Mouse (Mus musculus) liver, embryonic 12.5 days (tissue): ENCODE measurements at regions not wholly inside any gene's neighbourhood (a gene's known extent, or its start where the extent isn't known, plus 50 kb on each side); places are given as distances from the start of the nearest gene placed in this dataset.

Source experiments
- ATAC-seq: fragments of 200-750 bp; cut with Nextera tagmentation; 2 replicates; pipeline ENCODE4 v1.8.0; 2017; ENCODE audit warnings: moderate number of reproducible peaks, mild to moderate bottlenecking, moderate library complexity
- H3K27ac ChIP-seq: fragments of 300-500 bp; sonication (generic); 2 replicates; pipeline ENCODE4 v1.5.1; 2016; ENCODE audit warnings: mild to moderate bottlenecking
- H3K27me3 ChIP-seq: fragments of 300-500 bp; sonication (generic); replicated peaks from 2 replicates; pipeline ENCODE4 v1.6.1; 2016; ENCODE audit warnings: mild to moderate bottlenecking, moderate library complexity
- H3K36me3 ChIP-seq: fragments of 300-500 bp; sonication (generic); 2 replicates; pipeline ENCODE4 v1.6.1; 2016; ENCODE audit warnings: mild to moderate bottlenecking, moderate library complexity
- H3K4me1 ChIP-seq: fragments of 300-500 bp; sonication (generic); 2 replicates; pipeline ENCODE4 v1.6.1; 2016
- H3K4me2 ChIP-seq: fragments of 300-500 bp; sonication (generic); 2 replicates; pipeline ENCODE4 v1.6.1; 2016; ENCODE audit warnings: mild to moderate bottlenecking, moderate library complexity
- H3K4me3 ChIP-seq: fragments of 300-500 bp; sonication (generic); 2 replicates; pipeline ENCODE4 v1.5.1; 2016; ENCODE audit warnings: mild to moderate bottlenecking, moderate library complexity
- H3K9ac ChIP-seq: fragments of 300-500 bp; sonication (generic); 2 replicates; pipeline ENCODE4 v1.6.1; 2016; ENCODE audit warnings: mild to moderate bottlenecking, moderate library complexity
- H3K9me3 ChIP-seq: fragments of 300-500 bp; sonication (generic); replicated peaks from 2 replicates; pipeline ENCODE4 v1.6.1; 2016; ENCODE audit warnings: mild to moderate bottlenecking, moderate library complexity
- WGBS: fragments of 180-500 bp; shearing (Covaris S2); methylation state at CpG from one replicate; pipeline ENCODE4 v1.1.7; 2016; ENCODE audit not compliant: insufficient replicate concordance; 5-methylcytosine and 5-hydroxymethylcytosine counted together

DNA sequence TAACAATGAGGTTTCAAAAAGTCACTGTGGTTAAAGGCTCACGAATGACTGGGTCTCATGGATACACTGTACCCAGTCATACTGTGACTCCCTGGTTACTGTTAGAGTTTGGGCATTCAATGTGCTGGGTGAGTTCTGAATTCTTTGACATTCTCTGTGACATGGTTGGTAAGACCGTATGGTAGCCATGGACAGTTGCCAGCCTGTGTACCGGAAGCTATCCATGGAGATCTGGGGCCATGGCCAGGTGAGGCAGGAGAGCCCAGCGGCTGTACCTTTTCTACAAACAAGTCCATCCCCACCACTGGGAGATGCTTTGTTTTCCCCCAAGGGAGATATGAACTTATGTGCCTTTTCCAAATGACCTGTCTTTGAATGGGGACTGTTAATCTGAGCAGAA, 126.4 kb downstream of the Irx2 start:
- no peak overlapping the region for H3K4me2 ChIP-seq
- 73% methylated on average over 4 of the region's 4 CpGs for WGBS

GRCm38 (mm10) chr13:72762481-72762880, 133.9 kb downstream of the Irx2 start:
- 68% methylated on average over 5 of the region's 5 CpGs for WGBS
- H3K4me1 ChIP-seq, result no peaks in the 10 kb centered on the region
- no peaks in the 10 kb centered on the region for H3K9me3 ChIP-seq
- no peaks in the 10 kb centered on the region for H3K27me3 ChIP-seq
- no peak overlapping the region for H3K9ac ChIP-seq
- H3K4me2 ChIP-seq, result no peak overlapping the region
- no peak overlapping the region for H3K27ac ChIP-seq
- no peak for ATAC-seq
- H3K4me3 ChIP-seq, result no peak overlapping the region
- H3K36me3 ChIP-seq, result no peaks in the 10 kb centered on the region

More for the DNA sequence above, 126.4 kb downstream of the Irx2 start:
- Histone ChIP-seq H3K27ac (no peak overlapping the region), H3K27me3 (no peaks in the 10 kb centered on the region), H3K4me1 (no peaks in the 10 kb centered on the region), H3K9ac (no peak overlapping the region), H3K9me3 (no peaks in the 10 kb centered on the region), H3K4me3 (no peak overlapping the region), H3K36me3 (no peaks in the 10 kb centered on the region)
- no peak for ATAC-seq

GRCm38 (mm10) chr13:72763337-72763736, 134.7 kb downstream of the Irx2 start:
- no peaks in the 10 kb centered on the region for H3K27me3 ChIP-seq
- no peaks in the 10 kb centered on the region for H3K9me3 ChIP-seq
- H3K4me1 ChIP-seq, result no peaks in the 10 kb centered on the region
- H3K4me2 ChIP-seq, result no peak overlapping the region
- no peak for ATAC-seq
- H3K36me3 ChIP-seq, result no peaks in the 10 kb centered on the region
- H3K9ac ChIP-seq, result no peak overlapping the region
- WGBS, result 52% methylated on average over 4 of the region's 4 CpGs
- H3K27ac ChIP-seq, result no peak overlapping the region
- no peak overlapping the region for H3K4me3 ChIP-seq

GRCm38 (mm10) chr13:72767306-72767705, 138.7 kb downstream of the Irx2 start:
- H3K4me3 ChIP-seq, result no peak overlapping the region
- H3K9ac ChIP-seq, result no peak overlapping the region
- no peaks in the 10 kb centered on the region for H3K9me3 ChIP-seq
- no peak for ATAC-seq
- no peaks in the 10 kb centered on the region for H3K4me1 ChIP-seq
- H3K27me3 ChIP-seq, result no peaks in the 10 kb centered on the region
- no peak overlapping the region for H3K27ac ChIP-seq
- no peak overlapping the region for H3K4me2 ChIP-seq
- H3K36me3 ChIP-seq, result no peaks in the 10 kb centered on the region
- 69% methylated on average over 5 of the region's 5 CpGs for WGBS

DNA sequence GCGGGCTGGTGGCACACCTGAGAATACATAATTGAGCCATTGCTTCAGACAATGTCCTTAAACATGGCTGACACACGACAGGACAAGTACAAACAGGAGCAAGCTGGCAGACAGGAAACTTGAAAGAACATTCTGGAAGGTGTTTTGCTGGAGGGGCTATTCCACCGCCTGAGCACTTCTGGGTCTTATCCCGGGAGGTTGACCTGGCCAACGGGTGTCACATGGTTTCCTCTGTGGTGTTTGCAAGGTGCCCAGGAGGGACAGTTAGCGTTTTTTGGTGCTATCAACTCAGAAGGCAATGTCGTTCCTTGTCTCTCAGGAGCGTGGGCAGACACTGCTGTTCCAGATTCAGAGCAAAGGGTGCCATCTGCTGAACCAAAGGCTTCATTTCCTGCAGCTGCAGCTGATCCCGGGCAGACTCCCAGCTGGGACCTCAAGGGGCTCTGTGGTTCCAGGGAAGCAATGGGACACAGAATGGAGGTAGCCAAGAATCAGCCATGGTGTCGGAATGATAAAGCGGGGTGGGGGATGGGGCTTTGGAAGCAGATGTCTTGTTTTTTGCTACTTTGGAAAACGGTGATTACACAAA, 140.5 kb downstream of the Irx2 start:
- ATAC-seq, result no peak
- no peak overlapping the region for H3K4me2 ChIP-seq
- no peaks in the 10 kb centered on the region for H3K4me1 ChIP-seq
- H3K27ac ChIP-seq, result no peak overlapping the region
- no peaks in the 10 kb centered on the region for H3K36me3 ChIP-seq
- no peak overlapping the region for H3K9ac ChIP-seq
- H3K9me3 ChIP-seq, result no peaks in the 10 kb centered on the region
- H3K4me3 ChIP-seq, result no peak overlapping the region
- WGBS, result 52% methylated on average over 12 of the region's 12 CpGs
- H3K27me3 ChIP-seq, result no peaks in the 10 kb centered on the region

DNA sequence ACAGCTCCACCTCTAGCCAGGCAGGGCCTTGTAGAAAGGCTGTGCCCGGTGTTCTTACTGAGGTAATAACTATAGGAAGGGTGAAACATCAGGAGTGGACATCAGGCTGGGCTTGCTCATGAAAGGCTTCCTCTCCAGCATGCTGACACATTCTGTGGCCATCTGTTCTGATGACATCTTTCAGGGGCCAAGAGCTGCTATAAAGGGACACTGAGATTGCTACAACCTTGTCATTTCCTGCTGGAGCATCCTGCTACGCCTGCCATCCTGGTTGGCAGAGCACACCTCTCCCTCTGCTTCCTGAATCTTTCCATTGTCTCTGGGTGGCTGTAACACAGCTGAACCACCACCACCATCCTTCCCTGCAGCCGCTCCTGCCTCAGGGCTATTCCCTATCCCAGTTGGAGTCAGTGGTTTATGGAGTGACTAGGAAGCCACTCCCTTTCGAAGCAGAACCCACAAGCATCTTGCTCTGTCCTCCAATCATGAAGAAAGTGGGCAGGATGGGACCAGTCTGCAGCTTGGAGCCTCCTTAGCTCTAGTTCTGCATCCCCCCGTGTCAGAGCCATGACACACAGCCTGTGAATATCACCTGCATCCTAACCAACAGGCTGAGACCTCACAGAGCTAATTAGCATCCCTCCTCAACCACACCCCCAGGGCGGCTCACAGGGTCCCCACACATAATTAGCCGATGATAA, 154.6 kb downstream of the Irx2 start:
- Histone ChIP-seq H3K4me1 (no peaks in the 10 kb centered on the region), H3K9ac (no peak overlapping the region), H3K36me3 (no peaks in the 10 kb centered on the region), H3K27me3 (0 out of 2 replicates have a peak, but pooled peaks cover 3% of the 10 kb centered on the region), H3K27ac (no peak overlapping the region), H3K9me3 (no peaks in the 10 kb centered on the region), H3K4me2 (no peak overlapping the region), H3K4me3 (no peak overlapping the region)
- ATAC-seq, result no peak
- 35% methylated on average over 7 of the region's 7 CpGs for WGBS

GRCm38 (mm10) chr13:72783727-72784070, 155.1 kb downstream of the Irx2 start:
- no peak overlapping the region for H3K9ac ChIP-seq
- H3K4me3 ChIP-seq, result no peak overlapping the region
- H3K27me3 ChIP-seq, result 0 out of 2 replicates have a peak, but pooled peaks cover 3% of the 10 kb centered on the region
- no peak for ATAC-seq
- no peak overlapping the region for H3K4me2 ChIP-seq
- H3K4me1 ChIP-seq, result no peaks in the 10 kb centered on the region
- no peaks in the 10 kb centered on the region for H3K9me3 ChIP-seq
- no peaks in the 10 kb centered on the region for H3K36me3 ChIP-seq
- WGBS, result 46% methylated on average over 6 of the region's 6 CpGs
- H3K27ac ChIP-seq, result no peak overlapping the region

DNA sequence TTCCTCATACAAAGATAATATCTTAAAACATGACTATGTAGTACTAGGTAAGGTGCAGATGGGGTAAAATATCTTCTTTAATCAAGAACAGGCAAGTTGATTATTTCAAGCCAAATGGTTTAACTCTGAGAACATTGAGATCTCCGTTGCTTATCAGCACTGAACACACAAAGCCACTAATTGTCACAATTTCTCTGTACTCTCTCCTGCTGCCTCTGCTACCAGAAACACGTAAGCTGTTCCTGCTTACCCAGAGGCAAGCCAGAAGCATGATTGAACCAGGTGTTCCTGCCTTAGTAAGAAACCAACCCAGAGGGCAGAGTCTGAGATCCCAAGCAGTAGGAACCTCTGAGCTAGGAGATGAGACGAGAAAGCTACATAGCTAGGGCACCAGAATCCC, 164.1 kb downstream of the Irx2 start:
- no peaks in the 10 kb centered on the region for H3K4me1 ChIP-seq
- H3K27me3 ChIP-seq, result no peaks in the 10 kb centered on the region
- H3K4me2 ChIP-seq, result no peak overlapping the region
- 37% methylated on average over 3 of the region's 3 CpGs for WGBS
- H3K4me3 ChIP-seq, result no peak overlapping the region
- no peaks in the 10 kb centered on the region for H3K9me3 ChIP-seq
- no peak overlapping the region for H3K27ac ChIP-seq
- H3K9ac ChIP-seq, result no peak overlapping the region
- H3K36me3 ChIP-seq, result no peaks in the 10 kb centered on the region
- no peak for ATAC-seq

- WGBS, result 33% methylated on average over 8 of the region's 8 CpGs
- Histone ChIP-seq H3K4me2 (no peak overlapping the region), H3K27me3 (no peaks in the 10 kb centered on the region), H3K27ac (no peak overlapping the region), H3K9ac (no peak overlapping the region), H3K4me3 (no peak overlapping the region), H3K9me3 (no peaks in the 10 kb centered on the region), H3K36me3 (no peaks in the 10 kb centered on the region), H3K4me1 (no peaks in the 10 kb centered on the region)
- ATAC-seq, result no peak
Measured at GRCm38 (mm10) chr13:72800021-72800420, 171.4 kb downstream of the Irx2 start.

- no peak overlapping the region for H3K4me3 ChIP-seq
- H3K36me3 ChIP-seq, result no peaks in the 10 kb centered on the region
- ATAC-seq, result no peak
- no peak overlapping the region for H3K9ac ChIP-seq
- H3K27me3 ChIP-seq, result no peaks in the 10 kb centered on the region
- 55% methylated on average over 3 of the region's 3 CpGs for WGBS
- no peaks in the 10 kb centered on the region for H3K4me1 ChIP-seq
- H3K9me3 ChIP-seq, result no peaks in the 10 kb centered on the region
- H3K27ac ChIP-seq, result no peak overlapping the region
- no peak overlapping the region for H3K4me2 ChIP-seq
Measured at GRCm38 (mm10) chr13:72800546-72800945, 171.9 kb downstream of the Irx2 start.

DNA sequence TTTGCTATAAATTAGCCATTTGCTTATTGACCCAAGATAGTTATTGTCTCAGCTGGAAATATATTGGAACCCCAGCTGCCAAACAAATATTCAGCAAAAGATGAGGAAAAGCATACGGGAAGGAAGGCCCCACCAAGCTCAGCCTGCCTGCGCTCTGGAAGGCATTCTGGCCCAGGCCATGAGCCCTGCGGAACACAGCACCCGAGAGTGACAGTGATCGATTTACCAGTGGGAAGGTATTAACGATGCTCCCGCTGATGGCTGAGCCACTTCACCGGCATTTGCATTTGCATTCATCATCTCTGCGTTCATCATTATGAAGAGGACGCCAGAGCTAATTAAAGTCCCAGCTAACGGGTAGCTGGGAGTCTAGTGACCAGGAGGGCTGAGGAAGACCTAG, 174.8 kb downstream of the Irx2 start:
- no peak overlapping the region for H3K4me2 ChIP-seq
- H3K36me3 ChIP-seq, result no peaks in the 10 kb centered on the region
- ATAC-seq, result no peak
- WGBS, result 59% methylated on average over 11 of the region's 11 CpGs
- no peak overlapping the region for H3K27ac ChIP-seq
- no peaks in the 10 kb centered on the region for H3K9me3 ChIP-seq
- H3K4me3 ChIP-seq, result no peak overlapping the region
- H3K9ac ChIP-seq, result no peak overlapping the region
- no peaks in the 10 kb centered on the region for H3K4me1 ChIP-seq
- no peaks in the 10 kb centered on the region for H3K27me3 ChIP-seq

- Histone ChIP-seq H3K27ac (no peak overlapping the region), H3K4me2 (no peak overlapping the region), H3K36me3 (no peaks in the 10 kb centered on the region), H3K27me3 (no peaks in the 10 kb centered on the region), H3K4me1 (no peaks in the 10 kb centered on the region), H3K9ac (no peak overlapping the region), H3K4me3 (no peak overlapping the region), H3K9me3 (no peaks in the 10 kb centered on the region)
- no peak for ATAC-seq
- WGBS, result 74% methylated on average over 3 of the region's 3 CpGs
Measured at GRCm38 (mm10) chr13:72809226-72809625, 180.6 kb downstream of the Irx2 start.

- 35% methylated on average over 1 of the region's 1 CpGs for WGBS
- no peak overlapping the region for H3K4me3 ChIP-seq
- H3K9ac ChIP-seq, result no peak overlapping the region
- no peaks in the 10 kb centered on the region for H3K9me3 ChIP-seq
- H3K27me3 ChIP-seq, result peaks cover 6% of the 10 kb centered on the region
- no peak overlapping the region for H3K27ac ChIP-seq
- no peak for ATAC-seq
- no peaks in the 10 kb centered on the region for H3K36me3 ChIP-seq
- no peak overlapping the region for H3K4me2 ChIP-seq
- H3K4me1 ChIP-seq, result no peaks in the 10 kb centered on the region
Measured at GRCm38 (mm10) chr13:72810626-72811025, 182.0 kb downstream of the Irx2 start.
